Mouse (Mus musculus) limb, embryonic 15.5 days (tissue): ENCODE results near the gene Megf6. TPM values are rescaled to one million over a fixed set of nuclear protein-coding genes. Genes with fewer than 3 reads are reported as not detected.

Source experiments
- ATAC-seq: fragments of 200-750 bp; cut with Nextera tagmentation; 2 replicates; pipeline ENCODE4 v1.8.0; 2017; ENCODE audit warnings: low read depth, moderate TSS enrichment; ENCODE audit not compliant: insufficient number of reproducible peaks, low FRiP score, low TSS enrichment
- H3K27ac ChIP-seq: fragments of 300-500 bp; sonication (generic); 2 replicates; pipeline ENCODE4 v1.5.1; 2015; ENCODE audit warnings: moderate library complexity, mild to moderate bottlenecking, inconsistent platforms
- H3K27me3 ChIP-seq: fragments of 300-500 bp; sonication (generic); 2 replicates; pipeline ENCODE4 v1.6.1; 2015; ENCODE audit warnings: inconsistent platforms
- H3K36me3 ChIP-seq: fragments of 300-500 bp; sonication (generic); 2 replicates; pipeline ENCODE4 v1.6.1; 2015; ENCODE audit warnings: inconsistent platforms
- H3K4me1 ChIP-seq: fragments of 300-500 bp; sonication (generic); 2 replicates; pipeline ENCODE4 v1.6.1; 2015; ENCODE audit warnings: inconsistent platforms
- H3K4me2 ChIP-seq: fragments of 300-500 bp; sonication (generic); 2 replicates; pipeline ENCODE4 v1.6.1; 2015; ENCODE audit warnings: mild to moderate bottlenecking, inconsistent platforms
- H3K4me3 ChIP-seq: fragments of 300-500 bp; sonication (generic); 2 replicates; pipeline ENCODE4 v1.5.1; 2015; ENCODE audit warnings: mild to moderate bottlenecking, inconsistent platforms
- H3K9ac ChIP-seq: fragments of 300-500 bp; sonication (generic); 2 replicates; pipeline ENCODE4 v1.6.1; 2015; ENCODE audit warnings: inconsistent platforms
- H3K9me3 ChIP-seq: fragments of 300-500 bp; sonication (generic); 2 replicates; pipeline ENCODE4 v1.6.1; 2016; ENCODE audit warnings: inconsistent platforms
- WGBS: fragments of 180-500 bp; shearing (Covaris S2); methylation state at CpG from one replicate; pipeline ENCODE4 v1.1.7; 2015; 5-methylcytosine and 5-hydroxymethylcytosine counted together
- polyA plus RNA-seq: library from polyadenylated mRNA; unstranded; fragments of >200 nt; fragmentation: Nextera tagmentation; extraction: Ambion mirVana; gene quantifications from 2 replicates; pipeline ENCODE4 v1.2.1, GENCODE M21; 2015

Megf6 gene
- polyA plus RNA-seq, 1 experiment from 2014 or later: 110 TPM

GRCm38 (mm10) chr4:154267511-154267910, 97.0 kb downstream of the Megf6 start:
- peaks cover 91% of the 10 kb centered on the region for H3K36me3 ChIP-seq

GRCm38 (mm10) chr4:154269520-154269919, 99.0 kb downstream of the Megf6 start:
- H3K9me3 ChIP-seq: no peaks in the 10 kb centered on the region
- no peak overlapping the region for H3K4me3 ChIP-seq
- peak overlapping the region; percentile 34 for H3K27ac ChIP-seq
- H3K4me1 ChIP-seq: peaks cover 3% of the 10 kb centered on the region; the same call in 1 of the 2 replicates
- no peak for ATAC-seq
- no peak overlapping the region for H3K4me2 ChIP-seq
- WGBS: 58% methylated on average over 10 of the region's 10 CpGs
- peaks cover 85% of the 10 kb centered on the region for H3K36me3 ChIP-seq
- no peaks in the 10 kb centered on the region for H3K27me3 ChIP-seq
- no peak overlapping the region for H3K9ac ChIP-seq

More at GRCm38 (mm10) chr4:154267511-154267910, 97.0 kb downstream of the Megf6 start:
- Histone ChIP-seq H3K4me1 (peaks cover 3% of the 10 kb centered on the region; the same call in 1 of the 2 replicates), H3K27me3 (no peaks in the 10 kb centered on the region), H3K9ac (no peak overlapping the region), H3K4me2 (no peak overlapping the region), H3K9me3 (no peaks in the 10 kb centered on the region), H3K4me3 (no peak overlapping the region), H3K27ac (no peak overlapping the region)
- ATAC-seq: no peak
- 84% methylated on average over 6 of the region's 6 CpGs for WGBS

GRCm38 (mm10) chr4:154273000-154273399, 102.5 kb downstream of the Megf6 start:
- WGBS: 58% methylated on average over 3 of the region's 3 CpGs
- Histone ChIP-seq H3K27me3 (no peaks in the 10 kb centered on the region), H3K4me3 (no peak overlapping the region), H3K27ac (no peak overlapping the region), H3K4me2 (no peak overlapping the region), H3K9me3 (no peaks in the 10 kb centered on the region), H3K4me1 (peaks cover 3% of the 10 kb centered on the region; the same call in 1 of the 2 replicates), H3K36me3 (peaks cover 78% of the 10 kb centered on the region), H3K9ac (no peak overlapping the region)
- ATAC-seq: no peak

GRCm38 (mm10) chr4:154279481-154279880, 109.0 kb downstream of the Megf6 start:
- Histone ChIP-seq H3K4me1 (peaks cover 6% of the 10 kb centered on the region), H3K27me3 (no peaks in the 10 kb centered on the region), H3K9ac (no peak overlapping the region), H3K4me2 (no peak overlapping the region), H3K9me3 (no peaks in the 10 kb centered on the region), H3K4me3 (no peak overlapping the region), H3K36me3 (peaks cover 30% of the 10 kb centered on the region), H3K27ac (no peak overlapping the region)
- no peak for ATAC-seq
- 58% methylated on average over 9 of the region's 9 CpGs for WGBS

GRCm38 (mm10) chr4:154283671-154284070, 113.1 kb downstream of the Megf6 start:
- no peaks in the 10 kb centered on the region for H3K9me3 ChIP-seq
- H3K27me3 ChIP-seq: no peaks in the 10 kb centered on the region
- no peaks in the 10 kb centered on the region for H3K36me3 ChIP-seq
- WGBS: 58% methylated on average over 7 of the region's 7 CpGs
- ATAC-seq: no peak
- H3K9ac ChIP-seq: no peak overlapping the region
- H3K4me3 ChIP-seq: no peak overlapping the region
- H3K27ac ChIP-seq: no peak overlapping the region
- H3K4me2 ChIP-seq: no peak overlapping the region
- peaks cover 14% of the 10 kb centered on the region for H3K4me1 ChIP-seq

- Histone ChIP-seq H3K4me2 (no peak overlapping the region), H3K4me1 (peaks cover 18% of the 10 kb centered on the region), H3K9me3 (no peaks in the 10 kb centered on the region), H3K27ac (no peak overlapping the region), H3K4me3 (no peak overlapping the region), H3K27me3 (peaks cover 5% of the 10 kb centered on the region; the same call in 1 of the 2 replicates), H3K9ac (no peak overlapping the region), H3K36me3 (no peaks in the 10 kb centered on the region)
- ATAC-seq: no peak
- WGBS: 39% methylated on average over 4 of the region's 4 CpGs
These were observed 123.2 kb downstream of the Megf6 start for GRCm38 (mm10) chr4:154293735-154294201.

- Histone ChIP-seq H3K27me3 (peaks cover 11% of the 10 kb centered on the region), H3K9ac (no peak overlapping the region), H3K4me2 (no peak overlapping the region), H3K9me3 (no peaks in the 10 kb centered on the region), H3K4me3 (no peak overlapping the region), H3K4me1 (peaks cover 18% of the 10 kb centered on the region), H3K36me3 (no peaks in the 10 kb centered on the region), H3K27ac (no peak overlapping the region)
- ATAC-seq: no peak
- 25% methylated on average over 8 of the region's 8 CpGs for WGBS
These were observed 123.8 kb downstream of the Megf6 start for GRCm38 (mm10) chr4:154294262-154294731.

GRCm38 (mm10) chr4:154297761-154298160, 127.2 kb downstream of the Megf6 start:
- Histone ChIP-seq H3K4me3 (no peak overlapping the region), H3K4me2 (no peak overlapping the region), H3K27ac (no peak overlapping the region), H3K27me3 (peaks cover 39% of the 10 kb centered on the region), H3K36me3 (no peaks in the 10 kb centered on the region), H3K9me3 (no peaks in the 10 kb centered on the region), H3K9ac (0 out of 2 replicates have a peak overlapping the region, but pooled peaks have one; percentile 4), H3K4me1 (peaks cover 33% of the 10 kb centered on the region)
- no peak for ATAC-seq
- WGBS: 44% methylated on average over 9 of the region's 9 CpGs

GRCm38 (mm10) chr4:154299541-154300271, 129.2 kb downstream of the Megf6 start:
- under 1% methylated on average over 59 of the region's 66 CpGs for WGBS

GRCm38 (mm10) chr4:154301466-154301881, 130.9 kb downstream of the Megf6 start, which contains the start of gene Arhgef16:
Gene Arhgef16, minus strand, starts transcription at chr4:154301676.
- 24% methylated on average over 7 of the region's 7 CpGs for WGBS
- no peak within 1 kb of the TSS for H3K4me2 ChIP-seq
- no peaks in the 10 kb centered on the region for H3K9me3 ChIP-seq
- ATAC-seq: no peak
- H3K4me3 ChIP-seq: 0 out of 2 replicates have a peak within 1 kb of the TSS, but pooled peaks have one; percentile 50
- H3K27ac ChIP-seq: no peak within 1 kb of the TSS
- no peaks in the 10 kb centered on the region for H3K36me3 ChIP-seq
- H3K27me3 ChIP-seq: peaks cover 39% of the 10 kb centered on the region
- peaks cover 16% of the 10 kb centered on the region for H3K4me1 ChIP-seq
- no peak within 1 kb of the TSS for H3K9ac ChIP-seq

More at GRCm38 (mm10) chr4:154299541-154300271, 129.2 kb downstream of the Megf6 start:
- Histone ChIP-seq H3K4me3 (peak overlapping the region; percentile 50), H3K4me1 (peaks cover 16% of the 10 kb centered on the region), H3K4me2 (peak overlapping the region; percentile 93), H3K9me3 (no peaks in the 10 kb centered on the region), H3K36me3 (no peaks in the 10 kb centered on the region), H3K9ac (peak overlapping the region; percentile 2; the same call in 1 of the 2 replicates), H3K27ac (no peak overlapping the region), H3K27me3 (peaks cover 39% of the 10 kb centered on the region)
- ATAC-seq: peak; percentile 30; the same call in 1 of the 2 replicates

GRCm38 (mm10) chr4:154309131-154309530, 138.6 kb downstream of the Megf6 start:
- no peaks in the 10 kb centered on the region for H3K9me3 ChIP-seq
- H3K27ac ChIP-seq: no peak overlapping the region
- H3K4me1 ChIP-seq: peaks cover 6% of the 10 kb centered on the region; the same call in 1 of the 2 replicates
- no peaks in the 10 kb centered on the region for H3K27me3 ChIP-seq
- no peaks in the 10 kb centered on the region for H3K36me3 ChIP-seq
- WGBS: 76% methylated on average over 2 of the region's 2 CpGs
- H3K4me2 ChIP-seq: no peak overlapping the region
- H3K4me3 ChIP-seq: no peak overlapping the region
- no peak overlapping the region for H3K9ac ChIP-seq
- no peak for ATAC-seq
